Mouse (Mus musculus) intestine, embryonic 16.5 days (tissue): ENCODE measurements at regions not wholly inside any gene's neighbourhood (a gene's known extent, or its start where the extent isn't known, plus 50 kb on each side); places are given as distances from the start of the nearest gene placed in this dataset.

Source experiments
- ATAC-seq: fragments of 200-750 bp; cut with Nextera tagmentation; 2 replicates; pipeline ENCODE4 v1.8.0; 2017; ENCODE audit warnings: moderate TSS enrichment, moderate library complexity
- H3K27ac ChIP-seq: fragments of 300-500 bp; sonication (generic); 2 replicates; pipeline ENCODE4 v1.5.1; 2014; ENCODE audit warnings: mild to moderate bottlenecking, low read length
- H3K27me3 ChIP-seq: fragments of 300-500 bp; sonication (generic); replicated peaks from 2 replicates; pipeline ENCODE4 v1.6.1; 2014; ENCODE audit warnings: low read length, control low read depth, mixed read lengths; ENCODE audit not compliant: control insufficient read depth, insufficient read depth
- H3K36me3 ChIP-seq: fragments of 300-500 bp; sonication (generic); 2 replicates; pipeline ENCODE4 v1.6.1; 2014; ENCODE audit warnings: low read length, control low read depth; ENCODE audit not compliant: control insufficient read depth, insufficient read depth
- H3K4me1 ChIP-seq: fragments of 300-500 bp; sonication (generic); 2 replicates; pipeline ENCODE4 v1.6.1; 2014; ENCODE audit warnings: low read length, control low read depth, mixed read lengths; ENCODE audit not compliant: control insufficient read depth, insufficient read depth
- H3K4me2 ChIP-seq: fragments of 300-500 bp; sonication (generic); 2 replicates; pipeline ENCODE4 v1.6.1; 2014; ENCODE audit warnings: low read depth, low read length, control low read depth
- H3K4me3 ChIP-seq: fragments of 300-500 bp; sonication (generic); 2 replicates; pipeline ENCODE4 v1.5.1; 2014; ENCODE audit warnings: mild to moderate bottlenecking, low read length
- H3K9ac ChIP-seq: fragments of 300-500 bp; sonication (generic); 2 replicates; pipeline ENCODE4 v1.6.1; 2014; ENCODE audit warnings: low read depth, low read length
- H3K9me3 ChIP-seq: fragments of 300-500 bp; sonication (generic); 2 replicates; pipeline ENCODE4 v1.6.1; 2016; ENCODE audit warnings: low read length, control low read depth; ENCODE audit not compliant: control insufficient read depth
- WGBS: fragments of 180-500 bp; shearing (Covaris S2); extraction: QIAGEN DNeasy Blood & Tissue Kit; methylation state at CpG from one replicate; pipeline ENCODE4 v1.1.7; 2014; 5-methylcytosine and 5-hydroxymethylcytosine counted together

DNA sequence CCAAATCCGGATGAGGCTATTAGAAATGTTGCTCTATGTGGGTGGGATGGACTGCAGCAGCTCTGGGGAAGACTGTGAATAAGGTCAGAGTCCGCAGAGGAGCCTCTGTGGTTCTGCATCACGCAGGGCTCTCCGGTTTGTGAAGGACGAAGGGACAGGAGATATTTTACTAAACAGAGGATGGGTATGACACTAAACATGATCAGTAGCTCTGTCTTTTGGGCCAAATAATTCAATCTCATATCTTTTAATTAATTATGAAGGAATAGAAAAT is 480.5 kb downstream of the Hace1 start:
- WGBS = 72% methylated on average over 5 of the region's 5 CpGs

DNA sequence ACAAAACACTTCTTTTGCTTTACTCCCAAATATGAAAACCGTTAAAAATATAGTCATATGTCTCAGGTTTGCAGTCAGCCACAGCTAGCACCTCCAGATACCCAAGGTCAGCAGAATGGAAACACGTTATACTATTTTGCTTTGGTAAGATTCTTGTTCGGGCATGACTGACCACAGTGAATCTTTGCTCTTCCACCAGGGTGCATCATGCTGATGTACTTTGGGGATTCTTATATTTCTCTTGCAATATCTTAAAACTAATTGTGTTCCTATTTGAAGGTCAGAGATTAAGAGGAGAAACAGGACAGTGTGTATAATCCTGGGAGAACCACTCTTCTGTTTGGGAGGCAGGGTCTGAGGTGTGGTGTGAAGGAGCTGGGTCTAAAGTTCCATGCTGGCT is 481.7 kb downstream of the Hace1 start:
- H3K4me1 ChIP-seq = no peaks in the 10 kb centered on the region
- 77% methylated on average over 3 of the region's 3 CpGs for WGBS
- H3K4me2 ChIP-seq = no peak overlapping the region
- no peaks in the 10 kb centered on the region for H3K9me3 ChIP-seq
- H3K27ac ChIP-seq = no peak overlapping the region
- ATAC-seq = no peak
- H3K36me3 ChIP-seq = no peaks in the 10 kb centered on the region
- H3K4me3 ChIP-seq = no peak overlapping the region
- no peak overlapping the region for H3K9ac ChIP-seq
- H3K27me3 ChIP-seq = no peaks in the 10 kb centered on the region

More for the DNA sequence above, 480.5 kb downstream of the Hace1 start:
- H3K4me3 ChIP-seq = no peak overlapping the region
- no peaks in the 10 kb centered on the region for H3K9me3 ChIP-seq
- ATAC-seq = no peak
- no peaks in the 10 kb centered on the region for H3K4me1 ChIP-seq
- H3K36me3 ChIP-seq = no peaks in the 10 kb centered on the region
- H3K27ac ChIP-seq = no peak overlapping the region
- no peaks in the 10 kb centered on the region for H3K27me3 ChIP-seq
- no peak overlapping the region for H3K9ac ChIP-seq
- no peak overlapping the region for H3K4me2 ChIP-seq

DNA sequence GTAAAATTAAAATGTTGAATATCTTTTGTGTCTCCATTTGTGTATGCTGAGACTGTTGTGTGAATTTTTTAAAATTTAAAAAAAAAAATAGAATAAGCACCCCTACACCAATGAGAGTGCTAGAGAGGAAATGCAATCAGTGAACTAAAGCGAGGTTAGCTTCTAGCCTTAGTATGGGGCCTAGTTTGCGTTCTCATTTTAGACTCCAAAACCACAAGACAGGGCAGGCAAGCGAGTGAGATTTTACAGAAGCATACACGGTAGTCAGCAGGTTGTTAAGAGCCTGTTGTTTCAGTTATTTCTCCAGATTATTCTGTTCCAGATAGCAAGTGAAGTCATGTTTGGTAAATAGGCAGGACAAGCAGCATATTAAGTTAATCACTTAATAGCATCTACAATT is 486.2 kb downstream of the Hace1 start:
- WGBS = 86% methylated on average over 4 of the region's 4 CpGs
- Histone ChIP-seq H3K27me3 (no peaks in the 10 kb centered on the region), H3K36me3 (no peaks in the 10 kb centered on the region), H3K9me3 (no peaks in the 10 kb centered on the region), H3K4me2 (no peak overlapping the region), H3K4me3 (no peak overlapping the region), H3K4me1 (no peaks in the 10 kb centered on the region), H3K9ac (no peak overlapping the region), H3K27ac (no peak overlapping the region)
- no peak for ATAC-seq

DNA sequence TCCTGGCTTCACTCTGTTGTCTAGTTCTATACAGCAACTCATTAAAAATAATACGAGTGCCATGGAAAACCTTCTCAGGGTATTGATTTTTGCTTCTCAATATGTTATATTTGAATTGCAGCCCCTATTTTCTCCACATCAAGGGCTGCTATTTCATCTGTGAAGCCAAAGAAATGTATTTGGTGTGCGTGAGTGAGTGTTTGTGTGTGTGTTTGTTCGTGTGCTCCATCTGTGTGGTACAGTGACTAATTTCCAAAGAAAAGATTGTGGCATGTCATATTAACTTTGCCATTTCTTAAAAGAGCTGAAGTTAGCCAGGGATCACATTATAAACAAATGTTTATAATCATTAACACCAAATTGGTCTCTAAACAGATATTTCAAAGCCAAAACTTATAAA is 493.1 kb downstream of the Hace1 start:
- no peaks in the 10 kb centered on the region for H3K27me3 ChIP-seq
- H3K9me3 ChIP-seq = no peaks in the 10 kb centered on the region
- no peaks in the 10 kb centered on the region for H3K4me1 ChIP-seq
- ATAC-seq = no peak
- H3K36me3 ChIP-seq = no peaks in the 10 kb centered on the region
- H3K4me2 ChIP-seq = no peak overlapping the region
- H3K9ac ChIP-seq = no peak overlapping the region
- H3K27ac ChIP-seq = no peak overlapping the region
- no peak overlapping the region for H3K4me3 ChIP-seq
- WGBS = 83% methylated on average over 3 of the region's 3 CpGs

DNA sequence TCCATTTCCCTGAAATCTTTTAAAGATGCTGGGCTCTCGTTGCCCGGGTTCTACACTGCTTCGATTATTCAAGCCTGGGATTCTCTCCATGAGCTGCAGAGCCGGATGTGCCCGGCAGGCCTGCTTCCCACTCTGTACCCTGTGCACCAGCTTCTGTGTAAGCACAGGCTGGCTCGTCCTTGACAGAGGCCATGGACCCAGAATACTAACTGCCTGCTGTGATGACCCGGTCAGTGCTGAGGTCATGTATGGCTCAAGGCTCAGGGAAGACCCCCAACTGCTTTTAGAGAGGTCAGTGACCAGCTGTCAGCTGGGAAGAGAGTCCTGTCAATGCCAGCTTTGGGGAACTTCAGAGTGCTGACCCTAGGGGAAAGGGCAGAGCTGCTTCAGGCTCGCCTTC is 493.6 kb downstream of the Hace1 start:
- Histone ChIP-seq H3K36me3 (no peaks in the 10 kb centered on the region), H3K27me3 (no peaks in the 10 kb centered on the region), H3K4me1 (no peaks in the 10 kb centered on the region), H3K27ac (no peak overlapping the region), H3K4me2 (no peak overlapping the region), H3K9ac (no peak overlapping the region), H3K4me3 (no peak overlapping the region), H3K9me3 (no peaks in the 10 kb centered on the region)
- 50% methylated on average over 8 of the region's 8 CpGs for WGBS
- ATAC-seq = no peak

DNA sequence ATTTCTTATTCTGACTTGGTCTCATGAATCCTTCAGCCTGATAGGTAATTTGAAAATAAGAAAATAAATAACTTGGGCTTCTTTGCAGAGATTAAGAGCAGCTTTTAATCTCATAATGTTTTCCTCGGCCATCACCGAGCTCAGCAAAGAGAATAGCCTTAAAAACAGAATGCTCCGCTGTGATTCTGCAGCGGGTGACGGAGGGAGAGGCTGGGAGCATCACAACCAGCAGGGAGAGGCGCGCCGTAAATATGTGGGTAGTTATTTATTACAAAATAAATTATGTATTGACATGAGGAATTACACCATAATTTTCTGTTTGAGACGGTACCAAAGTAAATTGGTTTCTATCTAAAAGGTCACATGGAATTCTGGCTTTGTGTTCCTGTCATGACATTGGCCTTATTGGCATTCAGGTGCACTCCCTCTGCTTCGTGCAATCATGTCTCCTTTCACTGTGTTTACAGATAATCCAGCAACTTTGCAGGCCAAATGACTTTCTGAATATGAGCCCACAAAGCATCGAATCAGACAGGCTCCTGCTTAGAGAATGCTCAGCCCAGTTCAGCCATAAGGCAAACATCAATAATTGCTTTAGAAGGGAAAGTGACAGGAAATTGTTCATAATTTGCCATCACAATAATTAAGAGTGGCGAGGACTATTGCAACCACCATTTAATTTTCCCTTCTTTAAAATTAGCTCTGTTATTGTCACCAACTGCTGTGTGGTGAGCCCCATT is 494.4 kb downstream of the Hace1 start:
- H3K4me1 ChIP-seq = no peaks in the 10 kb centered on the region

DNA sequence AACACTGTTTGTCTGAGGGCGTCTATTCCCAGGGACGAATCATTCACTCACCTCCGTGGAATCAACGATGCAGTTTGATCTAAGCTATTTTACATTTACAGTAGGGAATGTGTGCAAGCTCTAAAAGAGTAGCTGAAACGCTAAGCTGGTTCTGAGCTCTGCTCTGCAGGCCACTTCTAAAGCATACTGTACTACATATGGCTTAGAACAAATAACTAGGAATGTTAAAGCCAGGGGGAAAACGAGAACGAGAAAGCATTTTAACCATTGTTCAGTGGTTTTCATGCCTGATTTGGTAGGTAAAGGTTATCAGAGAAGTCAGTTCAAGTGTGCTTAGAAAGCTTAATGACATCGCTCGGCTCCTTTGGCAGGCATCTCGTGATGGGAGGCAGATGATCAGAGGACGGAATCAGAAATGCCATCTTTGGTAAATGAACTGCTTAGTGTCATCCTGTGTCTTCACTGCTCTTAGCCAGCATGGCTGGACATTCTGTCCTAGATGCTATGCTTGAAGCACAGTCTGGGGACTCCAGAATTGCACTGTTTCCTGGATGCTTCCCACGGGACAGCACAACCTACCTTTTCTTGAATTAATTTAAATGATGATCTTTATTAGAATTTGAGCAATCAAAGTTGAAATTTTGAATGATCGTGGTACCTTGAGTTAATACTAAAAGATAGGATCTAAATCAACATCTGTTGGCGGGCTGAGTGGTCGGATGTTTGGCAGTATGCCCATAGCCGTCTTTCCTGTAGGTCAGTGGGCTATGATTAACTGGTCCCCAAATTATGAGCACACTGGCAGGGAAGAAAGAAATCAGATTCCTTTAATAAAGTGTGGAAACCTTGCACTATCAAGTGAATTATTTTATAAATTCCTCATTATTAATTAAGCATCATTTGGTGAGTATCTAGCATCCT is 495.2 kb downstream of the Hace1 start:
- Histone ChIP-seq H3K9me3 (no peaks in the 10 kb centered on the region), H3K4me3 (no peak overlapping the region), H3K9ac (no peak overlapping the region), H3K4me2 (no peak overlapping the region), H3K27ac (no peak overlapping the region), H3K27me3 (no peaks in the 10 kb centered on the region), H3K4me1 (no peaks in the 10 kb centered on the region), H3K36me3 (no peaks in the 10 kb centered on the region)
- WGBS = 71% methylated on average over 16 of the region's 16 CpGs
- no peak for ATAC-seq

More for the DNA sequence above, 494.4 kb downstream of the Hace1 start:
- no peak overlapping the region for H3K9ac ChIP-seq
- 69% methylated on average over 12 of the region's 12 CpGs for WGBS
- no peak overlapping the region for H3K4me3 ChIP-seq
- H3K36me3 ChIP-seq = no peaks in the 10 kb centered on the region
- H3K27ac ChIP-seq = no peak overlapping the region
- no peak overlapping the region for H3K4me2 ChIP-seq
- ATAC-seq = no peak
- H3K27me3 ChIP-seq = no peaks in the 10 kb centered on the region
- no peaks in the 10 kb centered on the region for H3K9me3 ChIP-seq

DNA sequence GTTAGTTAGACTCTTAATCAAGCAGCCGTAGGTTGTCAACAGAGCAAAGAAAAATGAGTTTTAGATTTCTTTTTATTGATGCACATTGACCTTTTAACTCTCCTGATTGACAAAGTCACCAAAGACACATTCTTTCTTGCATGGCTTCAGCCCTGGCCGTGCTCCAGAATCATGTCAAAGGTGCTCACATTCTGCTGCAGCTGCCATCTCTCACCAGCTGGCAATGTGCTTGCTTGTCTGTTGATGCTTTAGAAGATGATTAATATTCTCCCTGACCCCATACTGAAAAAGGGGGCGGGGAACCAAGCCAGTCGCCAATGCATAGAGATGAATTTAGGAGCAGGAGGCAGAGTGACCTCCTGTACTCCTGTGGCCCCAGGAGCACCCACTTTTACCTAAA is 510.1 kb downstream of the Hace1 start:
- no peak overlapping the region for H3K4me3 ChIP-seq
- no peaks in the 10 kb centered on the region for H3K27me3 ChIP-seq
- no peaks in the 10 kb centered on the region for H3K4me1 ChIP-seq
- H3K9me3 ChIP-seq = no peaks in the 10 kb centered on the region
- no peaks in the 10 kb centered on the region for H3K36me3 ChIP-seq
- no peak overlapping the region for H3K4me2 ChIP-seq
- H3K27ac ChIP-seq = no peak overlapping the region
- 45% methylated on average over 4 of the region's 4 CpGs for WGBS
- no peak overlapping the region for H3K9ac ChIP-seq
- ATAC-seq = no peak

DNA sequence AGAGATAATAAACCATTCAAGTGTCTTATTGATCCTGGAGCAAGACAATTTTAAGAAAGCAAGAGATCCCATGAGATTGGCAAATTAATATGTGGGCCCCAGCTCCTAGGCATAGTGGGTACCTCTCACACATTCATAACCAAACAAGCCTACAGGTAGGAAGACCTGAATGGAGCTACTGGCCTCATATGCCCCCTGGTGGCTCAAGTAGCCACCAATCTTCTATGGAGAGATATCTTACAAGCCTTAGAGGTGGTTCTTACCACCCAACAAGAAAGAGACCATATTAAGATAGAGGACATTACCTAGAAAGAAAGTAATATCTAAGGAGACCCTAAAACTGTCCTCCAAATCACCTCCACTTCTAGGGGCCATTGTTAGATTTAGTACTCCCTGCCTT is 523.2 kb downstream of the Hace1 start:
- Histone ChIP-seq H3K9me3 (no peaks in the 10 kb centered on the region), H3K4me2 (no peak overlapping the region), H3K4me3 (no peak overlapping the region), H3K27ac (no peak overlapping the region), H3K4me1 (no peaks in the 10 kb centered on the region), H3K36me3 (no peaks in the 10 kb centered on the region), H3K9ac (no peak overlapping the region), H3K27me3 (no peaks in the 10 kb centered on the region)
- ATAC-seq = no peak
